9 mouse cellular contexts compared by ENCODE assay signal in the genomic region with DNA sequence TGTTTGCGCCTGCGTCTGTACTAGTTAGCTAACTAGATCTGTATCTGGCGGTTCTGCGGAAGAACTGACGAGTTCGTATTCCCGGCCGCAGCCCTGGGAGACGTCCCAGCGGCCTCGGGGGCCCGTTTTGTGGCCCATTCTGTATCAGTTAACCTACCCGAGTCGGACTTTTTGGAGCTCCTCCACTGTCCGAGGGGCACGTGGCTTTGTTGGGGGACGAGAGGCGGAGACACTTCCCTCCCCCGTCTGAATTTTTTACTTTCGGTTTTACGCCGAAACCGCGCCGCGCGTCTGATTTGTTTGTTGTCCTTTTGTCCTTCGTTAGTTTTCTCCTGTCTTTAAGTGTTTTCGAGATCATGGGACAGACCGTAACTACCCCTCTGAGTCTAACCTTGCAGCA. TPM values are rescaled to one million over a fixed set of nuclear protein-coding genes. Genes with fewer than 3 reads are reported as not detected.
DNase-seq lines count a peak whose midpoint lies in the region; ATAC-seq and TF ChIP-seq lines count a peak whose summit lies in the region.
"Not testable (repeated sequence)": the region's sequence is repeated elsewhere in the genome, so short reads cannot be mapped to it uniquely, and the experiment has no call there.
"Had no signal": no experiment of that assay in that cellular context is flagged by ENCODE, and none has a peak within 500 bp of the region (broad histone marks: within the 10 kb centered on the region; RNA-seq: fewer than 3 reads in every experiment).

No protein-coding gene starts in this region.

- peak overlapping the region; percentile 71 for H3K4me3 ChIP-seq in liver, embryonic 16.5 days (ENCODE audit: low read depth, low read length)
- H3K4me3 ChIP-seq in stomach, postnatal 0 days (ENCODE audit: low read depth, low read length) = peak overlapping the region; percentile 49

- peak overlapping the region; percentile 64 for H3K27ac ChIP-seq in liver, embryonic 16.5 days (ENCODE audit: low read length)
- H3K27ac ChIP-seq in stomach, postnatal 0 days (replicated peaks) = not testable (repeated sequence)

- H3K27me3 ChIP-seq in liver, embryonic 16.5 days (ENCODE audit: control insufficient read depth, insufficient read depth, low read depth, low read length); stomach, postnatal 0 days (ENCODE audit: control insufficient read depth, insufficient read depth, low read length): not testable (repeated sequence)

- TF ChIP-seq EP300 in stomach, postnatal 0 days (optimal IDR thresholded peaks at IDR 0.05) = not testable (repeated sequence)

- not testable (repeated sequence) for ATAC-seq in liver, embryonic 16.5 days (ENCODE audit: low read depth); stomach, postnatal 0 days (ENCODE audit: low FRiP score, low TSS enrichment)

- peak; percentile 82 for DNase-seq in CD4-positive helper T cell, adult 2 months (ENCODE audit: low read depth, low spot score)
- peak; percentile 20 to 35 for DNase-seq in cerebellum, postnatal 10 days
- DNase-seq in frontal cortex, postnatal 25 days (ENCODE audit: low spot score in 2 of 2) = peak; percentile 5 to 11
- DNase-seq in heart, postnatal 4 days = peak; percentile 32
- peak; percentile 46 to 73 for DNase-seq in kidney, postnatal 25 days
- peak; percentile 31 for DNase-seq in neural tube, embryonic 10.5 days (ENCODE audit: extremely low spot score, low spot score)
- peak; percentile 64 for DNase-seq in stomach, postnatal 0 days (ENCODE audit: low spot score)

- peak overlapping the region; percentile 71 for H3K9ac ChIP-seq in liver, embryonic 16.5 days (ENCODE audit: low read depth, low read length)
- H3K9ac ChIP-seq in stomach, postnatal 0 days (ENCODE audit: low read length) = peak overlapping the region; percentile 59

- not testable (repeated sequence) for H3K36me3 ChIP-seq in liver, embryonic 16.5 days (ENCODE audit: control insufficient read depth, insufficient read depth); stomach, postnatal 0 days (ENCODE audit: control insufficient read depth, insufficient read depth, low read length)

- peaks cover 12% of the 10 kb centered on the region for H3K4me1 ChIP-seq in liver, embryonic 16.5 days (ENCODE audit: control insufficient read depth, low read depth, low read length)
- not testable (repeated sequence) for H3K4me1 ChIP-seq in stomach, postnatal 0 days (replicated peaks; ENCODE audit: control insufficient read depth, insufficient read depth)

- WGBS in liver, embryonic 16.5 days (ENCODE audit: insufficient replicate concordance) = 11% methylated on average over 30 of the region's 30 CpGs
- WGBS in stomach, postnatal 0 days = 5% methylated on average over 25 of the region's 30 CpGs

- not testable (repeated sequence) for H3K9me3 ChIP-seq in liver, embryonic 16.5 days (replicated peaks; ENCODE audit: control insufficient read depth, low read length); stomach, postnatal 0 days (ENCODE audit: control insufficient read depth, low read length)

- TF ChIP-seq CTCF in stomach, postnatal 0 days (IDR thresholded peaks at IDR 0.05; ENCODE audit: low read depth) = not testable (repeated sequence)

- H3K4me2 ChIP-seq in liver, embryonic 16.5 days (ENCODE audit: low read depth, low read length) = peak overlapping the region; percentile 43
- H3K4me2 ChIP-seq in stomach, postnatal 0 days (replicated peaks; ENCODE audit: low read depth) = peak overlapping the region; percentile 23; the same call in 1 of the 2 replicates

RNA-seq across cellular contexts. Expression of gene Cep85, which starts 26.8 kb away (rescaled TPM):
- 10 to 100 TPM; 34.5 to 38.7 TPM for total RNA-seq in heart, postnatal 4 days (2021)
- polyA plus RNA-seq in liver, embryonic 16.5 days (2015; fragmentation: Nextera tagmentation; extraction: Ambion mirVana) = 42.3 and 47.7 TPM in 2 replicates
- polyA plus RNA-seq in stomach, postnatal 0 days (2015; fragmentation: Nextera tagmentation; extraction: Ambion mirVana) = 87.6 and 102 TPM in 2 replicates

RNA-seq across cellular contexts. Expression of gene Sh3bgrl3, which starts 31.5 kb away (rescaled TPM):
- total RNA-seq in heart, postnatal 4 days (2021) = 10 to 100 TPM; 70.4 to 72.6 TPM
- 142 and 161 TPM in 2 replicates for polyA plus RNA-seq in liver, embryonic 16.5 days (2015; fragmentation: Nextera tagmentation; extraction: Ambion mirVana)
- polyA plus RNA-seq in stomach, postnatal 0 days (2015; fragmentation: Nextera tagmentation; extraction: Ambion mirVana) = 522 and 533 TPM in 2 replicates

RNA-seq across cellular contexts. Expression of gene Gm7534, which starts 42.7 kb away (rescaled TPM):
- total RNA-seq in heart, postnatal 4 days (2021) = not detected
- not detected in 2 replicates for polyA plus RNA-seq in liver, embryonic 16.5 days (2015; fragmentation: Nextera tagmentation; extraction: Ambion mirVana)
- not detected in 2 replicates for polyA plus RNA-seq in stomach, postnatal 0 days (2015; fragmentation: Nextera tagmentation; extraction: Ambion mirVana)
- polyA plus RNA-seq: inflammation-experienced regulatory T-cells, adult 6 months had no signal

RNA-seq across cellular contexts. Expression of gene Ubxn11, which starts 57.7 kb away (rescaled TPM):
- total RNA-seq in heart, postnatal 4 days (2021) = 1 to 10 TPM; 1.2 to 2.0 TPM
- 1.3 TPM in 2 replicates for polyA plus RNA-seq in liver, embryonic 16.5 days (2015; fragmentation: Nextera tagmentation; extraction: Ambion mirVana)
- polyA plus RNA-seq in stomach, postnatal 0 days (2015; fragmentation: Nextera tagmentation; extraction: Ambion mirVana) = 1.3 TPM in 2 replicates

Comparison
In these comparisons a context has a peak if more than half of its experiments do, and no peak if none do; other contexts are left out.
1. DNase-seq: peak in every context shown above with its lines; median percentile 82 in CD4-positive helper T cell, adult 2 months; 64 in stomach, postnatal 0 days; 60 in kidney, postnatal 25 days; 32 in heart, postnatal 4 days; 31 in neural tube, embryonic 10.5 days; 28 in cerebellum, postnatal 10 days; 8 in frontal cortex, postnatal 25 days.